Comparison of ENCODE assay signal across 9 mouse cellular contexts in the genomic region with DNA sequence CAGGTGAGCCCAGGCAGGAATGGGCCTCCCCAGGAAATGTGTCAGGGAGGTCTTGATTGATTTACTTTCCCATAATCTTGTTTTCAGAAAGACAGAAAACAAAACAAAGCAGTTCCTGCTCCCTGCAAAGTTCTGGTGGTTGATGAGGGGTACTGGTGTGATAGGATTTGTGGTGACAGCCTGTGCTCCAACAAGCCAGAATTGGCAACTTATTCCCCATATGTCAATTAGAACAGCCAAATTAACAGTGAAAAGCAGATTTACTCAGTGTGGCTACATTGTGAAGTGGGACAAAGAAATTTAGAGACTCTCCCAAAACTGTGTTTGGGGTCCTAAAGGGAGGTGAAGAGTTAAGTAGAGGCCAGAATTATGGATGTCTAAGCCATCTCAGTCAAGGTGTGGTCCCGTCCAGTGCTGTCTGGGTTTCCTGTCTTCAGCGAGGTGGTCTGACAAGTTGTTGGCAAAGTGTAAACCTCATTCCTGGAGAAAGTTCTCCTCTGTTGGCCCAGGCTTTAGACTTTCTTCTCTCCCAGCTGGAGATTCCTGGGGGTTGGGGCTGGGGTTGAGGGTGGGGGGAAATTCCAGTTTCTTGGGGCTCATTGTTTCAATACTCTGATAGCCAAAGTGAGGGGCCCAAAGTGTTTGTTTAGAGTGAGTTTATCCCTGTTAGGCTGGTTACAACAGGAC. TPM values are rescaled to one million over a fixed set of nuclear protein-coding genes. Genes with fewer than 3 reads are reported as not detected.
A peak's percentile ranks its signal among the peaks of the same experiment; 100 is the strongest.
DNase-seq lines count a peak whose midpoint lies in the region; ATAC-seq and TF ChIP-seq lines count a peak whose summit lies in the region.
"Had no signal": no experiment of that assay in that cellular context is flagged by ENCODE, and none has a peak within 500 bp of the region (broad histone marks: within the 10 kb centered on the region; RNA-seq: fewer than 3 reads in every experiment).

No protein-coding gene starts in this region.

- WGBS in heart, adult 2 months: 2% methylated on average over 2 of the region's 2 CpGs
- 10% methylated on average over 2 of the region's 2 CpGs for WGBS in forebrain, embryonic 12.5 days
- WGBS in midbrain, embryonic 12.5 days: 15% methylated on average over 2 of the region's 2 CpGs

- peak overlapping the region; percentile 13; the same call in 1 of the 2 replicates for H3K4me2 ChIP-seq in forebrain, embryonic 12.5 days
- no peak overlapping the region; the same call in 1 of the 2 replicates for H3K4me2 ChIP-seq in midbrain, embryonic 12.5 days (replicated peaks)

- H3K4me1 ChIP-seq in heart, adult 2 months (ENCODE audit: control insufficient read depth, insufficient read depth, low read length): peaks cover 22% of the 10 kb centered on the region
- H3K4me1 ChIP-seq in forebrain, embryonic 12.5 days: peaks cover 17% of the 10 kb centered on the region
- peaks cover 21% of the 10 kb centered on the region for H3K4me1 ChIP-seq in midbrain, embryonic 12.5 days

- ATAC-seq in forebrain, embryonic 12.5 days (ENCODE audit: low FRiP score): no peak; the same call in 1 of the 2 replicates
- no peak; the same call in 1 of the 2 replicates for ATAC-seq in midbrain, embryonic 12.5 days (ENCODE audit: low FRiP score, low read depth)

- H3K9me3 ChIP-seq in forebrain, embryonic 12.5 days: no peaks in the 10 kb centered on the region
- no peaks in the 10 kb centered on the region for H3K9me3 ChIP-seq in midbrain, embryonic 12.5 days

- H3K36me3 ChIP-seq in heart, adult 2 months (ENCODE audit: control insufficient read depth, insufficient read depth, low read length): peaks cover 18% of the 10 kb centered on the region
- no peaks in the 10 kb centered on the region for H3K36me3 ChIP-seq in forebrain, embryonic 12.5 days (replicated peaks)
- H3K36me3 ChIP-seq in midbrain, embryonic 12.5 days: no peaks in the 10 kb centered on the region

- H3K9ac ChIP-seq in heart, adult 2 months (ENCODE audit: low read depth, low read length): peak overlapping the region; percentile 23; the same call in 1 of the 2 replicates
- no peak overlapping the region for H3K9ac ChIP-seq in forebrain, embryonic 12.5 days
- H3K9ac ChIP-seq in midbrain, embryonic 12.5 days (replicated peaks): no peak overlapping the region

- TF ChIP-seq CTCF in heart, adult 2 months (IDR thresholded peaks at IDR 0.05): no peak
- TF ChIP-seq CTCF in layer of hippocampus, adult 2 months (conservative IDR thresholded peaks at IDR 0.05): peak; percentile 41

- H3K27ac ChIP-seq in heart, adult 2 months: peak overlapping the region; percentile 84
- H3K27ac ChIP-seq in layer of hippocampus, adult 2 months: peak overlapping the region; percentile 81
- peak overlapping the region; percentile 79 for H3K27ac ChIP-seq in forebrain, embryonic 12.5 days
- peak overlapping the region; percentile 63 for H3K27ac ChIP-seq in midbrain, embryonic 12.5 days (replicated peaks)

- TF ChIP-seq EP300 in heart, adult 2 months (IDR thresholded peaks at IDR 0.05; ENCODE audit: insufficient read depth, low read depth, low read length): no peak

- H3K79me2 ChIP-seq in heart, adult 2 months (replicated peaks; ENCODE audit: control insufficient read depth, insufficient read depth, low read length): 0 out of 2 replicates have a peak, but pooled peaks cover 2% of the 10 kb centered on the region

- intact Hi-C loops in heart, adult 2 months (cut with DNase I): loop anchor here (10.0 kb wide), 1 partner anchor 347 kb away; the partner anchor contains the start of gene Evi5l
- intact Hi-C loops in heart, postnatal 36 days (cut with DNase I): no loop called here

- no peak for DNase-seq in heart, adult 2 months
- no peak for DNase-seq in heart, postnatal 36 days
- DNase-seq in layer of hippocampus, adult 2 months (ENCODE audit: low spot score in 2 of 2): peak; percentile 29 to 31
- no peak for DNase-seq in layer of hippocampus, postnatal 25 days (ENCODE audit: extremely low spot score in 1 of 2, low spot score in 1 of 2)
- no peak for DNase-seq in cerebellum, adult 11 months
- DNase-seq in urinary bladder, postnatal 4 days (ENCODE audit: low spot score in 2 of 2): no peak
- DNase-seq: kidney, postnatal 36 days had no signal

- no peaks in the 10 kb centered on the region for H3K27me3 ChIP-seq in heart, adult 2 months (ENCODE audit: control insufficient read depth, insufficient read depth, low read length)
- H3K27me3 ChIP-seq in forebrain, embryonic 12.5 days: no peaks in the 10 kb centered on the region
- no peaks in the 10 kb centered on the region; the same call in 1 of the 2 replicates for H3K27me3 ChIP-seq in midbrain, embryonic 12.5 days

- TF ChIP-seq POLR2A in heart, adult 2 months (IDR thresholded peaks at IDR 0.05; ENCODE audit: insufficient read depth, low read depth, low read length): no peak

- H3K4me3 ChIP-seq in heart, adult 2 months: no peak overlapping the region
- H3K4me3 ChIP-seq in layer of hippocampus, adult 2 months: no peak overlapping the region
- H3K4me3 ChIP-seq in forebrain, embryonic 12.5 days (replicated peaks): no peak overlapping the region
- no peak overlapping the region for H3K4me3 ChIP-seq in midbrain, embryonic 12.5 days

RNA-seq across cellular contexts. Expression of gene Cers4, which starts 18.7 kb away (rescaled TPM):
- 10 to 100 TPM; 33.2 to 33.6 TPM for total RNA-seq in heart, adult 2 months (2021)
- 89.8 and 92.8 TPM in 2 replicates for polyA plus RNA-seq in heart, adult 2 months (2012; rRNA removed)
- 10 to 100 TPM; 29.6 to 36.7 TPM for total RNA-seq in heart, postnatal 36 days (2021)
- total RNA-seq in layer of hippocampus, adult 2 months (2021): 10 to 100 TPM; 50.6 to 51.3 TPM
- 10 to 100 TPM; 35.5 to 44.3 TPM for total RNA-seq in layer of hippocampus, postnatal 25 days (2021)
- polyA plus RNA-seq in forebrain, embryonic 12.5 days (2016; fragmentation: Nextera tagmentation; extraction: Ambion mirVana): 18.4 and 21.7 TPM in 2 replicates
- polyA plus RNA-seq in midbrain, embryonic 12.5 days (2016; fragmentation: Nextera tagmentation; extraction: Ambion mirVana): 20.2 and 21.2 TPM in 2 replicates

Comparison
In these comparisons a context has a peak if more than half of its experiments do, and no peak if none do; other contexts are left out.
1. DNase-seq: peak in layer of hippocampus, adult 2 months (2 of 2); none in heart, adult 2 months (0 of 2), heart, postnatal 36 days (0 of 2), layer of hippocampus, postnatal 25 days (0 of 2), cerebellum, adult 11 months (single experiment) and urinary bladder, postnatal 4 days (0 of 2).
2. Peak in every context shown above with its lines, with median percentiles within 50 percentile points of each other: H3K27ac ChIP-seq.